Mouse (Mus musculus): ENCODE data around the gene Olfr618.

GRCm38 (mm10) chr7:103600275-103600674 is 10.4 kb downstream of the Olfr618 start, which contains the start of gene Olfr619:
- TF ChIP-seq CTCF (IDR thresholded peaks at IDR 0.05; ENCODE audit: low read depth, low read length) (no peak), POLR2A (IDR thresholded peaks at IDR 0.05; ENCODE audit: borderline replicate concordance, low read depth, low read length) (no peak)
